Mouse (Mus musculus) erythroblast, embryonic 14.5 days (primary cell): Measurements from ENCODE around the gene 1190007I07Rik.

Experiments used
- GATA1 ChIP-seq: IDR thresholded peaks from 2 replicates; pipeline ENCODE4 v1.6.1; 2012; ENCODE audit warnings: low read length, inconsistent platforms, mixed read lengths
- TAL1 ChIP-seq: IDR thresholded peaks from 3 replicates; pipeline ENCODE4 v1.6.1; 2012; ENCODE audit warnings: low read length, inconsistent platforms, mixed read lengths

GRCm38 (mm10) chr10:82661820-82662219 lies 38.8 kb upstream of the 1190007I07Rik start:
- no peak for TF ChIP-seq GATA1
- TF ChIP-seq TAL1: no peak
